Mouse (Mus musculus) cortical plate, adult 2 months (tissue): Measurements from ENCODE around the gene Igf2.

Experiments used
- CTCF ChIP-seq: fragments of 200-500 bp; IDR thresholded peaks from 2 replicates; pipeline ENCODE4 v1.5.1; 2011; ENCODE audit warnings: mild to moderate bottlenecking, control low read depth, low read length; ENCODE audit not compliant: insufficient read depth; ENCODE audit errors: extremely low read depth
- POLR2A ChIP-seq: fragments of 200-500 bp; IDR thresholded peaks from 2 replicates; pipeline ENCODE4 v1.6.1; 2011; ENCODE audit warnings: mild to moderate bottlenecking, low read length, control low read depth; ENCODE audit not compliant: insufficient read depth; ENCODE audit errors: extremely low read depth

DNA sequence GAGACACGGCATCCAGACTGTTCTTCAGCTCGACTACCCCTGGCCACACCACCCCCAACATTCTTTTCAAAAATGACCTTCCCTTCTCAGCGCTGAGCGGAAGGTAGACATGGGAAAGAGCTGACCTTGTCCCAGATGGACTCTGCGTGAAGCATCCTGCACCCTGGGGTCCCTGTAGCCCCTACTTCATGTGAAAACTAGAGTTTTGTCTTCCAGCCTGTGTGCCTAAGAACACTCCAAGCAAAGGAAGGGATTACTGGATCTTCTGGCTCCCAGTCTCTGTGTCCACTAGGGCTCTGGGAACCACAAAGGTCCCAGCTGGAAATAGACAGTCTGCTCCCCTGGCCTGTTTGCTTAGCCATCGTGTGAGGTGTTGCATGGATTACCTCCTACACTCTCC is 8.5 kb upstream of the Igf2 start:
- TF ChIP-seq CTCF (no peak), POLR2A (no peak)
